9 mouse cellular contexts compared by ENCODE assay signal in genomic region chr2:153694462-153695085, GRCm38 (mm10). TPM values are rescaled to one million over a fixed set of nuclear protein-coding genes. Genes with fewer than 3 reads are reported as not detected.
DNase-seq lines count a peak whose midpoint lies in the region; ATAC-seq lines count a peak whose summit lies in the region.
"Had no signal": no experiment of that assay in that cellular context is flagged by ENCODE, and none has a peak within 500 bp of the region (broad histone marks: within the 10 kb centered on the region; RNA-seq: fewer than 3 reads in every experiment).

No protein-coding gene starts in this region.

- H3K9ac ChIP-seq in forebrain, embryonic 11.5 days (ENCODE audit: low read length): no peak overlapping the region
- H3K9ac ChIP-seq in forebrain, embryonic 16.5 days (replicated peaks; ENCODE audit: low read depth, low read length): no peak overlapping the region

- no peaks in the 10 kb centered on the region for H3K27me3 ChIP-seq in forebrain, embryonic 11.5 days (ENCODE audit: control insufficient read depth, insufficient read depth, low read length)
- no peaks in the 10 kb centered on the region for H3K27me3 ChIP-seq in forebrain, embryonic 16.5 days (replicated peaks; ENCODE audit: control insufficient read depth, insufficient read depth, low read length)

- H3K4me1 ChIP-seq in forebrain, embryonic 11.5 days (replicated peaks; ENCODE audit: control insufficient read depth, insufficient read depth, low read length): no peaks in the 10 kb centered on the region
- no peaks in the 10 kb centered on the region for H3K4me1 ChIP-seq in forebrain, embryonic 16.5 days (replicated peaks; ENCODE audit: control insufficient read depth, insufficient read depth, low read length)

- peak; percentile 71 for DNase-seq in forebrain, embryonic 11.5 days (ENCODE audit: low spot score)
- DNase-seq in urinary bladder, postnatal 14 days (ENCODE audit: low spot score): peak; percentile 46
- DNase-seq in urinary bladder, adult 2 months (ENCODE audit: low spot score): no peak
- DNase-seq in embryo, embryonic 10 days (ENCODE audit: low spot score): peak; percentile 51
- peak; percentile 72 to 77 for DNase-seq in kidney, postnatal 4 days
- DNase-seq in thymus, postnatal 4 days: peak; percentile 90

- ATAC-seq in forebrain, embryonic 11.5 days (replicated peaks; ENCODE audit: low FRiP score): no peak
- no peak for ATAC-seq in forebrain, embryonic 16.5 days
- ATAC-seq in monocyte, adult 5-6 weeks (replicated peaks; ENCODE audit: insufficient number of reproducible peaks, low FRiP score, low TSS enrichment, poor library complexity, severe bottlenecking): peak; percentile 71

- H3K36me3 ChIP-seq in forebrain, embryonic 11.5 days (ENCODE audit: control insufficient read depth, insufficient read depth, low read length): no peaks in the 10 kb centered on the region
- H3K36me3 ChIP-seq in forebrain, embryonic 16.5 days (ENCODE audit: control insufficient read depth, insufficient read depth): no peaks in the 10 kb centered on the region

- no peak overlapping the region for H3K4me3 ChIP-seq in forebrain, embryonic 11.5 days (ENCODE audit: low read depth, low read length)
- no peak overlapping the region for H3K4me3 ChIP-seq in forebrain, embryonic 16.5 days (replicated peaks; ENCODE audit: low read length)

- H3K27ac ChIP-seq in forebrain, embryonic 11.5 days (ENCODE audit: low read depth, low read length): no peak overlapping the region
- H3K27ac ChIP-seq in forebrain, embryonic 16.5 days (ENCODE audit: low read length): no peak overlapping the region

- WGBS in forebrain, embryonic 11.5 days: 66% methylated on average over 19 of the region's 19 CpGs
- 68% methylated on average over 19 of the region's 19 CpGs for WGBS in forebrain, embryonic 16.5 days

- no peak overlapping the region for H3K4me2 ChIP-seq in forebrain, embryonic 11.5 days (ENCODE audit: low read depth, low read length, severe bottlenecking)
- H3K4me2 ChIP-seq in forebrain, embryonic 16.5 days (ENCODE audit: low read length): no peak overlapping the region

- no peaks in the 10 kb centered on the region for H3K9me3 ChIP-seq in forebrain, embryonic 11.5 days (ENCODE audit: control insufficient read depth, low read length)
- H3K9me3 ChIP-seq in forebrain, embryonic 16.5 days (ENCODE audit: control insufficient read depth, low read length): no peaks in the 10 kb centered on the region

RNA-seq across cellular contexts. Expression of gene Dnmt3c, which starts 1.9 kb away (rescaled TPM):
- polyA plus RNA-seq in forebrain, embryonic 11.5 days (2014; fragmentation: Nextera tagmentation; extraction: Ambion mirVana): not detected in 2 replicates
- polyA plus RNA-seq in forebrain, embryonic 16.5 days (2015; fragmentation: Nextera tagmentation; extraction: Ambion mirVana): not detected in 2 replicates
- polyA plus RNA-seq in urinary bladder, adult 2 months (2012; rRNA removed): not detected in 2 replicates
- not detected in 3 replicates for total RNA-seq in monocyte, adult 5-6 weeks (2017)
- total RNA-seq: left cerebral cortex, adult 18-20 months had no signal

RNA-seq across cellular contexts. Expression of gene Dnmt3b, which starts 45.3 kb away (rescaled TPM):
- 14.3 and 18.0 TPM in 2 replicates for polyA plus RNA-seq in forebrain, embryonic 11.5 days (2014; fragmentation: Nextera tagmentation; extraction: Ambion mirVana)
- polyA plus RNA-seq in forebrain, embryonic 16.5 days (2015; fragmentation: Nextera tagmentation; extraction: Ambion mirVana): 3.1 and 3.4 TPM in 2 replicates
- polyA plus RNA-seq in urinary bladder, adult 2 months (2012; rRNA removed): 2.0 and 2.5 TPM in 2 replicates
- 2.9 to 12.0 TPM (median 5.7 TPM) in 3 replicates for total RNA-seq in monocyte, adult 5-6 weeks (2017)

RNA-seq across cellular contexts. Expression of gene Mapre1, which starts 46.5 kb away (rescaled TPM):
- 313 and 357 TPM in 2 replicates for polyA plus RNA-seq in forebrain, embryonic 11.5 days (2014; fragmentation: Nextera tagmentation; extraction: Ambion mirVana)
- polyA plus RNA-seq in forebrain, embryonic 16.5 days (2015; fragmentation: Nextera tagmentation; extraction: Ambion mirVana): 414 and 456 TPM in 2 replicates
- polyA plus RNA-seq in urinary bladder, adult 2 months (2012; rRNA removed): 37.1 and 43.2 TPM in 2 replicates
- 84.4 to 215 TPM (median 180 TPM) in 3 replicates for total RNA-seq in monocyte, adult 5-6 weeks (2017)
